Mouse (Mus musculus) gastrocnemius, postnatal 4 days (tissue): ENCODE results near the gene Lsmem1. TPM values are rescaled to one million over a fixed set of nuclear protein-coding genes. Genes with fewer than 3 reads are reported as not detected.

Source experiments
- DNase-seq, 2 experiments: peaks; one replicate each; pipeline ENCODE4 v3.0.0; 2021 to 2022; ENCODE audit warnings: low spot score in 2 of 2, mixed read lengths in 2 of 2
- long read RNA-seq, 2 experiments: library from polyadenylated mRNA; stranded (forward); transcript quantifications; one replicate each; pipeline ENCODE4 v2.0.0; 2021
- total RNA-seq, 2 experiments: library from RNA; stranded (reverse); gene quantifications; 2 replicates each; pipeline ENCODE4 v1.2.3; 2021

Lsmem1 gene
- 10 to 100 TPM; 30.7 to 34.1 TPM for total RNA-seq
- long read RNA-seq, experiment 1, transcript Lsmem1-201 (4 exons, 1,213 nt), result major isoform, 27 of 34 reads
- long read RNA-seq, experiment 1, partial matches to known transcripts, result 0 of 34 reads
- long read RNA-seq, experiment 1, other reads (novel, unspliced or antisense), result 7 of 34 reads
- long read RNA-seq, experiment 2, transcript Lsmem1-201 (4 exons, 1,213 nt), result major isoform, 20 of 31 reads
- long read RNA-seq, experiment 2, partial matches to known transcripts, result 0 of 31 reads
- long read RNA-seq, experiment 2, other reads (novel, unspliced or antisense), result 11 of 31 reads

DNA sequence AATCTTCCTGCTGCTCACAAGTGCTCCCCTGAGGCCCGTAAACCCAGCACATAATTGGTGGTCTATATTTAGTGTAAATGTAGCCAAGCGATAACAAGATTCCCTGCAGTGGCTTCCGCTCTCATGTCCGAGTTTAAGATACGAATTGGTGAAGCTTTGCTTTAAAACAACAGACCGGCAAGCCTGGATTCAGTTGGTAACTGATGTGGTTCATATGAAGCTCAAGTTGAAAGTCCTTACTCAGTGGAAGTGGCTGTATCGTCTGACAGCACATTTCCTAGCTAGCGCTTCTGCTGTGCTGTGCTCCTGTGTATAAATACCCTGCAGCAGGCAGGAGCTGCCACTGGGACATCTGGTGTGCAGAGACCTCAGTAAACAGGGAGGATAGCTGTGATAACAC, at the start of gene Lsmem1:
Lsmem1 (minus strand) TSS at position 189 of the 400 bp plus-strand sequence.
- no peak for DNase-seq

DNA sequence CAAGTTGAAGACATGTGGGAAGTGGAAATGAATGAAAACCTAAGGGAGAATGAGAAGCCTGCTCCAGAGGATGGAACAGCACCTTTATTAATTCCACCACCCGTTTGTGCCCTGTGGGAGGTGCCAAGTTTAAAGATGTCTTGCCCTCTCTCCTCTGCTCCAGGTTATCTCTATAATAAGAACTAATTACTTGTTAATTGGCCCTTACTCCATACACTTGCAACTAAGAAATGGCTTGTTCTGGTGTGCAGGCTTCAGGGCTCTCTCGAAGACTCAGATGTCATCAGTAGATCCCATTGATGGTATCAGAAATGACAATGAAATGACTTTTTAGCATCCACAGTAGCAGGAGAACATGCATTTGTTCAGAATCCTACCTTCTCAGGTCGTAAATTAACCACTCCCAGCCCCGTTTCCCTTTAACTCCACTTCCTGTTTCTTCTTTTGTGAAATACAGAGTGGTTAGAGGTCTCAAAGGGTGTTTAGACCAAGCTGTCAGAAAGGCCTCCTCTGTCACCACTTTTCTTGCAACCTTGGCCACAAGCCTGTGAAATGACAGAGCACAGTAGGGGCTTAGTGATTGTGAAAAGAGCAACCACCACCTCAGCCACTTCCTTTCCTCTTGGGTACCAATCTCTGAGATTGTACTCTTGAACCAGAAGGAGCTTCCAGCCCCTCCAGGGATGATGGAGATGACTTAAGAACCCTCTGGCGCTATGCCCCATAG, 49.3 kb upstream of the Lsmem1 start, which contains the start of gene Ifrd1:
Ifrd1 (minus strand) TSS at position 51 of the 727 bp plus-strand sequence.
- DNase-seq, result no peak

DNA sequence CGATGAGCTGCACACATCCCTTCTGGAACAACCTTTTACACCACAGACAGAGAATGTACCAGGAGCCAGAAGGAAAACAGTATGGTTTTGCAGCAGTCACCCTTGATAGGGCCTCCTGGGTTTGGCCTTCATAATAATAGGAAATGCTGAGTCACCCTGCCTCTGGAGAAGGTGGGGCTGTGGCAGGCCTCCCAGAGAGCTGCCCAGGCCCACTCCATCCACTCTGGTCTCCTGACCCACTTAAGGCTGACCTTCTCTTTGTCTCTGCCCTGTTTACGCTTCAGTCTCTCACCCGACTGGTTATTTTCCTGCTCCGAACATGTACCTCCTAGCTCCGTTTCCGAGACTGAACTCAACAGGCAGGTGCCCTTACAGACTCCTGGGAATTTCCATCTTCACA, 48.7 kb upstream of the Lsmem1 start:
- DNase-seq, result no peak

DNA sequence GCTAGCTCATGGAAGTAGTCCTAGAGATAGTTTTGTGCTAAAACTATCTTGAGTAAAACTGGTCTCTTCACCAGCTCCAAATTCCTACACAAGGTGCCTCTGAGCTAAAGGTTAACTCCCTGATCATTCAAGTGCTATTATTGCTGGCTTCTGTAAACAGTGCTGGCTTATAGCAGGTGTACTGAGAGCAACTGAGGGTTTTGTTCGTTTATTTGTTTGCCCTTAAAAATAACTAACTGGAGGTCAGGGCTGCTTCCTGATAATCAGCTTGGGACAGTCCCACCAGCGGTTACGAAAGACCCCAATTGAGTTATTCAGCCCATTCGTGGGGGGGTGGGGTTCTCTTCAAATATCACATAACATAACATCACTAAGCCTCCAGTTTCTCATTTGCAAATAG, 48.1 kb upstream of the Lsmem1 start:
- DNase-seq, result no peak

DNA sequence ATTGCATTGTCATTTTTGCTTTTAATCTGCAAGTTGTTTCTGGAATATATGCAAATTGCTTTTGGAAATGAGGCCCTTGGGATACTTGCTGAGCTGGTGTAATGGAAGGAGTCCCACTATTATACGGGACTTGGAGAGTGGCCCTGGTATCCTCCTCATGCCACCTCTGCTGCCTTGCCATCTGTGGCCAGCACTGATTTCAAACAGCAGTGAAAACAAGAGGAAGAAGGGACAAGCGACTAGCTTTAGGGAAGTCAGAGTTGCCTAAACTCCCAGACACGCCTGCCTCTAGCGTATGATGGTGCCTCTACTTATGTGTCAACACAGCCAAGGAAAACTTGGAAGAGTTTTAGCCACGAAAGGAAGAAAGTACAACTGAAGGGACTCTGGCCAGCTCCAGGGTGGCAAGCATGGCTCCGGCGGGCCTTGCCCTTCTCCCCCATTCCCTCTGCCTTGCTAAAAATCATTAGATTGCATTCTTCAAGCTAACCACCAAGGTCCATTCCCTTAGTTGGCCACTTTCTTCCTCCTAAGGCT, 46.2 kb upstream of the Lsmem1 start:
- DNase-seq, result no peak

DNA sequence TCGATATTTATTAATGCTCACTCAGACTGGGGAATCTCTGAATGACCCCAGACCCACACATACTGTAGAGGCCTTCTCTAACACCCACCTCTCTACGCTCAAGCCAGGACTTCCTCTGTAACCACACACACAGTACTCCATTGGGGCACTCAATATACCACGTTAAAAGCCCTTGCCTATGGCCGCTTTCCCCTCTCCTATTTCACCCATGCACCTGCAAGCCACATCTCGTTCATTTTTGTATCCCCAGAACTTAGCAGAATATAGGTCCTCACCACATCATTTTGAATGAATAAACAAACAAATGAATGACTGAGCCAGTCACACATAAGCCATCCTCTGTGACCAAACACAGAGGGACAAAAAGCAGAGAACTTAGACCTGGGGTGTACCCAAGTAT, 45.6 kb upstream of the Lsmem1 start:
- no peak for DNase-seq

DNA sequence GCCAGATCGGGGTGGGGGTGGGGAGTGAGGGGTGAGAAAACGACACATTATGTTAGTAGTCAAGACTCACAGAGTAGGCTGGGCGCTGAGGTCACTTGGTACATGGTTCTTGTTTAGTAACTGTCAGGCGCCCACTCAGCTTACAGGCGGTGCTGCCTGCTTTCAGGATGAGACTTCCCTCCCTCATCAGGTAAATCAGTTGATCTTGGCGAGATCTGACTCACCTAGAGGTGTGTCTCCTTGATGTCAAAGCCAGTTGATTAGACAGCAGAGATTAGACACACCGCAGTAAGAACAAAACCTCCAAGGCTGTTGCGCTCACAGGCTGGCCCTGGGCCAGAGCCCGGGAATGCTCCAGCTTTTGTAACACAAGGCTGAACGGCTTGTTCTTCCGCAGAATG, 44.5 kb upstream of the Lsmem1 start:
- DNase-seq, result peak; percentile 32

DNA sequence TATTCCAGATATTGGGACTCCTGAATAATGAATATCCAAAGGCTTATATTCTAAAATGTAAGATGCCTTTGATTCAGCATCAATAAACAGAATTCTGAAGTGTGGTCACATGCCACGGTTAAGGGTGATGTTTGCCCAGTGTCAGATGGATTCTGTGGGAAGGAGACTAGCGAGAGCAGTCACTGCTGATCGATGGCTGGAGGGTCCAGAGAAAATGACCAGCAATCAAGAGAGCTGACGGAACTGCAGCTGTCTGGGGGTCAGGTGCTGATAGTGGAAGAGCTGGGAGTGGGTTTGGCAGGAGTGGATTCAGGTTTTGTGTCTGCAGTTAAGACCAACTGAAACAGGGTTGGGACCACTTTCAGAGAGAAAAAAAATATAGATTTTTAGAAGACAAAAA, 44.0 kb upstream of the Lsmem1 start:
- DNase-seq, result no peak

DNA sequence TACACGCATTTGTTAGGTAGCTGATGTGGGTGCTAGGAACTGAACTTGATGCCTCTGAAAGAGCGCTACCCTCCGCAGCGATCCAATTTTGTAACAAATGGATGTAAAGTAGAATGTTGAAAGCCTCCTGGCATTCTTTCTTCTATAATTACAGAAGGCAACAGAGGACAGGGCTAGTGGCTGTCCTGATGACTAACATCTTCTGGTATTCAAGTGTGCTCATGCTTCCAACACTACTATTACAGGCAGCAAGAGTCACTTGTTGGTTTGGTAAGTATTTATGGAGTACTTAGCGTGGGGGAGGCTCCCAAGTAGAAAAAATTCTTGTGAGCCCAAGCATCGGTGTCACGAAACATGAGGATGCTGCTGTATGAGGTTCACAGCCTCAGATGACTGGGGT, 39.9 kb upstream of the Lsmem1 start:
- DNase-seq, result no peak

DNA sequence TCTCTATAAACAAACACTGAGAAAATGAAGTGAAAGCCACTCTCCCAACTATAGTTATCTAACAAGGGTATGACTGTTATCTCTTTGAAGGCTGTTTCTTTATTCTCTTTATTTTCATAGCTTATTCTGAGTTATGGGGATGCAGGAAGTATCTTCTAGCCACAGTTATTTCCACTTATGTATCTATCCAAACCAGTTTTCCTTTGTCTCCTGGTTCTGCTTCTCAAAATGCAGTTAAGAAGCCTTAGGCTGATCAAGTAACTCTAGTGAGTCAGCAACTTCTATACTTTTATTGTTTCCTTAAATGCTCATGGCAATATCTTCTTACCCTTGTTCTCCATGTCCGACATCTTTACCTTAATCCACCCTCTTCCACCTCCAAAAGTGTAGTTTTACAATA, 32.9 kb upstream of the Lsmem1 start:
- DNase-seq, result no peak

DNA sequence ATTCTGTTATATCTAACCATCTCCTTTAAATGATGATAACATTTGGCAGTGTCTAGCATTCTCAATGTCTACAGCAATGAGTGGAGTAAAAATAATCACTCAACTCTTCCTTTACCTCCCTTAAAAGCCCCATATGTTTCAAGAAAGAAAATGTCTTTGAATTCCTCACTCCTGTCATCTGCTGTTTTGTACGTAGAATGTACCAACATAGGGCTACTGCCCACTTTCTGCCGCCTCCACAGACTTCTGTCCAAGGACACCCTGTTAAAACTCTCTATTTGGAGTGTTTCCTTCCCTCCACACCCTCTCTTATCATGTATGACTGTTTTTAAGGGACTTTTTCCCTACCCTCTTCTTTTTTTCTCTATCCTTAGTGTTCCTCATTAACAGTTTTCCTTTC, 32.3 kb upstream of the Lsmem1 start:
- no peak for DNase-seq

DNA sequence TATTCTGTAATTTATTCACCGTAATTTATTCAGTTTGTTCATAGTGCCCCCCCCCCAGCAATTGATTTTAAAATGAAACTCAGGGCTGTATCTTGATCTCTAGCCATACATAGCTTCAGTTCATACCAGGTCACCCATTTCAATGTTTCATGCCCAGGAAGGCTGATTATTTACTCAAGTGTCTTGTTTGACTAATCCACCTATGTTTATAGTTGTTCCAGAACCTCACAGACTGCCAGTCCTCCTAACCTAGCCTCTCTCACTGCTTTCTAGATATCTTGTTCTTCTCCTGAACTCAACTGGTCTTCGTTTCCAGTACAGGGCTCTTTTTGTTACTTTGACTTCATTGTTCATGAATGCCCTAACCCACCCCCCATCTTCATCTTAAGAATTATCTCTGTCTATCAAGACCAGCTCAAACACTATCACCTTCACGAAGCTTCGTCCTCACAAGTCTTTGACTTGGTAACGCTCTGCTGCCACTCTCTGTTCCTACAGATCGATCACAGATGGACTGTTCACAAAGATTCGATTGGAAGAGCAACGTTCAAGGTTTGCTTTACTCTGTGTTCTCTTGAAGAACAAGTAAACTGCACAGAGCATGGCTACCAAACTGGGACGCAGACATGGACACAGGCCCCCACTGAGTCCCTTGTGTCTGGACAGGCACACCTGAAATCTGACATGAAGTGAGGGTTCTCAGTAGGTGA, 25.0 kb upstream of the Lsmem1 start:
- DNase-seq, result no peak

DNA sequence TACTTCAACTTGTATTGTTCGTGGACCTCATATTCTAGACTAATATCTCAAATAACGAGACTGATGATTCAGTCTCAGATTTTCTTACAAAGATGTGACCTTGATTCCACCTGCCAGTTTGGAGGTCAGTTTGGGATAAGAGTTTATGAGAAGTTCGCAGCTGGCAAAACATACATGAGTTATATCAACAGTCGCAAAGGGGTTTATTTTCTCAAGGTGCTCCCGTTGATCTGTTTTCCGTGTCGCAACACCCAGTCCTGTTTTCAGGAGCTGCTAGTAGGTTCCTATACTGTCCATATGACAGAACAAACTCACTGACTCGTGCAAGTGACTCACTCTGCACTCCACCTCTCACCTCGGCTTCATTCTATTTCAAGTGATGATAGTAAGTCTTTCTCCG, 24.4 kb upstream of the Lsmem1 start:
- DNase-seq, result no peak

DNA sequence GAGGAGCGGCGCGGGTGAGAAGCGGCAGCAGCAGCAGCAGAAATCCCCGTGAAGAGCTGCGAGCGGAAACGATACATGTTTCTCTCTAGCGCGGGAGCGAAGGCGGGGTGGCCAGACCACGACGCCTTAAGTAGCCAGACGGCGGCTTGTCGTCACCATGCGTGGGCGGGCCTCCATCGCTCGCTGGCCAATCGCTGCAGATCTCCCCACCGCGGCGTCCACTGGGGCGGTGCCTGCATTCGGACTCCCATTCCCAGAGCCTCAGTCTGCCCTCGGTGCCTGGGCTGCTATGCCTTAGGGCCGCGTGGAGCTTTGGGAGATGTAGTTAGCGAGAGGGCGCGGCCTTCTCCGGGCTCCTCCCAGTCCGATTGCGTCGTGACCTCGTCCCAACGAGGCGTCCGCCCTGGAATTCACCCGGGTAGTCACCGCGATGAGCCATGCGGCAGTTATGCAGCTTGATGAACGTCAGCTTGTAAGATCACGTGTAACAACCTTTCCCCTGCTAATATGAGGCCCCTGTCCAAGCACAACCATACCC, 23.9 kb upstream of the Lsmem1 start:
- peak; percentile 98 to 99 for DNase-seq

DNA sequence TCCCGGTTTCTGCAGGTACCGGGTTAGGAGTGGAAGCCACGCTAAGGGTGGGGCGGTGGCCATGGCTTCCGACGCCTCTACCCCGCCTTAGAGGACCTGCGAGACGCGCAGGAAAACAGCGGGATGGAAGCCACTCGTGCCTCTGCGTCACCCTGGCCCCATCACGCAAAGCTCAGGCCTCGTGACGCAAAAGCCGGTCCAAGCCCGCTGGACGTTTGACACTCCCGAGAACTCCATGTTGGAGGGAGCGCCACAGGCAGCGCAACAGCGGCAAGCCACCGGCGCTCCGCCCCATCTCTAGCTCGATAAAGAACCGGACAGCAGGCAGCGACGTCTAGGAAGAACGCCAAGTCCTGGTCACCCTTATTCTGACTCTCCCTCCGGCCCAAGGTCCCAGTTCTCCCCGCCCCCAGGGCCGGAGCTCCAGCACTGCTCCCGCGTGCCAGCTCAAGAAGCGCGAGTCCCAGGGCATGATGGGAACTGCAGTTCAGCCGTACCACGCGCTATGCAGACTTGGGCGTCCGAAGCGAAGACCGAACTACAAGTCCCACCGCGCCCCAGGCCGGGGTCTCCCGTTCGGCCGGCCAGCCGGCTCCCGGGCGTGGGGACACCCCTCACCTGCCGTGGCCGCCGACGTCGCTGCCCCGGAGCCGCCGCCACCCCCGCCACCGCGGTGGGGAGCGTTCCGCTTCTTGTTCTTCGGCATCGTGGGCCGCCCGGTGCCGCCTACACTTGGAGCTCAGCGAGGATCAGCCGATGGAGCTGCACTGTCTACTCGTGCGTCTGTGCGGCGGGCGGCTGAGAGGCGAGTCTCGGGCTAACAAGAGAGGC, 23.2 kb upstream of the Lsmem1 start:
- DNase-seq, result peak; percentile 91 to 94

DNA sequence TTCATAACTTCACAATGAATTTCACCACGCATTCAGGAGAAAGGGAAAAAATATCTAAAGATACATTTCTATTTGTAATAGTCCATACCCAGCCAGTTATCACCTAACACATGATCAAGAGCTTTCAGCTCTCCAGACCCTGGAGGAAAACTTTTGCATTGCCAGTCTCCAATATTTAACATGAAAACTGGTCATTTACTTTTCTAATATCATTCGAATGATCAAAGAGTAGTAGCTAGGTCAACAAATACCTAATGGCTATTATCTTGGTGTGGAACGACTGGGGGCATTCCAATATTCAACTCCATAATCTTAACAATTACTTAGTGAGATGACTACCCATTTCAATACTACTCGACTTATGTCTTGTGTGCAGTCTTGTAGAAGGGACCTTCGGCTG, 22.3 kb upstream of the Lsmem1 start:
- no peak for DNase-seq

DNA sequence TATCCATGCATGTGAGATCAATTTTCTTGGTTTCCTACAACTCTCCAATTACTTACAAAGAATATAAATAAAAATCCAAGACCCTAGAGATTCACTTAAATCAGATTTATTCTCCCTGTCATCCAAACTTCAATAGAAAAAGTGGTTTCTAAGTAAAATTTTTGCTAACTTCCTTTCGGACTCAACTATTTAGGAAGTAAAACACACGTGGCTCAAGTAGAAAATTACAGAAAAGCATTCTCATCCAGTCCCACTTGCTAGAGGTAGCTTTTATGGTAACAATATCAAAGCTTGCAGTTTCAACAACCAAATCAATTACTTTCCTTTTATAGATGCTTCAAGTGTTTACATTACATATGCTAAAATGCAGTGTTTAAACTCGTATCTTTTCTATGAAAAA, 21.6 kb upstream of the Lsmem1 start:
- no peak for DNase-seq

DNA sequence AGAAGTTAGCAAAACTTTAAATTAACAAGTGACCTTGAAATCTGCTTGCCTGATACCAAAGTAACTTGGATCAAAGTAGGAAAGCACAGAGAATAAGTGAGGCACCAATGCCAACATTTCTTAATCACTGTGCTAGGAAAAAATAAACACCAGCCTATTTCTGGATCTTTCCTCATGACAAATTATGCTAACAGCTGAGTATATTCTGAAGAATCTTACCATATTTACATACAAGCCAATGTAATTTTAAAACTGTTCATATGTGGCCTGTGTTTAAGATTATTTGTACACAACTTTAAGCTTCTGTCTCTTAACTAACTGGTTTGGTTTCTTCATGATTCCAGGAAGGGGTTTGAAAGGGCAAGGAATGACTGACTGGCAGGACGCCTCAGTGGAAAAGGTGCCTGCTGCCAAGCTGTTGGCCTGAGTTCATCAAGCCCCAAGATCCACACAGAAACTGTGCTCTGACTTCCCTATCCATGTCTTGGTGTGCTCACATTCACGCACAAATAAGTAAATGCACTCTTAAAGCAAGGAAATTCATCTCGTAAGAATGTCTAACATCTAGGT, 20.8 kb upstream of the Lsmem1 start:
- DNase-seq, result peak in 1 of 2 experiments; percentile 14

DNA sequence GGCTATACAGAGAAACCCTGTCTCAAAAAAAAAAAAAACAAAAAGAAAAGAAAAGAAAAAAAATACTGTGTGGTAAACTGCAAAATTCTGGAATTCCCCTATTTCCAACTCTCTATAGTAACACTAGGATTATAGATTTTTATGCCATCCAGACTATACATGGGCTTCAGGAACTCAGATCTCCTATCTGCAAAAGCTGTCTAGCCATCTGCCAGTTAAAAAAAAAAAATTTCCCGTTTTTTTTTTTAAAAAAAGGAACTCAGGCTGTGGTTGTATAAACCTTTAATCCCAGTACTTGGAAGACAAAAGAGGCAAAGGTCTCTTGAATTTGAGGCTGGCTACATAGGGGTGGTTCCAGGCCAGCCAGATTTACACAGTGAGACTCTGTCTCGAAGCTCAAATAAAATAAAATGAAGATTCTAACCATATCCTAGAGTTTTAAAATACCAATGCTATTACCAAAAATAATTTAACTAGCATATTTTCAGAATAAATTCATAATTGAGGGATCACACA, 19.2 kb upstream of the Lsmem1 start:
- DNase-seq, result no peak

DNA sequence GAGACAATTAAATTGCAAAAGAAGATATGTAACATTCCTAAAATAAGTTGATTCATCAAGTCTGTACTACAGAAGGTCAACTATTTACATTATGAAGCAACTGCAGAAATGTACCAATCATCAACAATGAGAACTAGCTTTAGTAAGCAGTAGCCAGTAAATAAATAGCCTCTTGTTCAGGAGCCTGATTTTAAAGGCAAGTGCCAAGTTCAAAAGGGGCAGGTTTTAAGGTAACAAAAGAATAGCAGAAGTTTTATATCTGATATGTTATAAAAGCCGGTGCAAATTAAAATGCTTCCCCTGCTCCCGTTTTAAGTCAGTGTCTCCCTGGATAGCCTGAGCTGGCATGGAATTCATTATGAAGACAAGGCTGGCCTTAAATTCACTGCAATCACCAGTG, 18.5 kb upstream of the Lsmem1 start:
- DNase-seq, result no peak
